Mouse (Mus musculus) spleen, postnatal 10 days (tissue): ENCODE data around the gene Gm14781.
"Not testable (repeated sequence)": the region's sequence is repeated elsewhere in the genome, so short reads cannot be mapped to it uniquely, and the experiment has no call there.

Experiments used
- DNase-seq, 2 experiments: peaks; one replicate each; pipeline ENCODE4 v3.0.0; 2021 to 2022; ENCODE audit warnings: low spot score in 2 of 2

The Gm14781 gene

GRCm38 (mm10) chrX:91631894-91632293, at the start of gene Gm14781:
TSS of gene Gm14781 (plus strand) at chrX:91632194.
- not testable (repeated sequence) for DNase-seq

- DNase-seq: not testable (repeated sequence)
These were observed 23.1 kb downstream of the Gm14781 start for GRCm38 (mm10) chrX:91654964-91655575.
